Mouse (Mus musculus): ENCODE data around the gene Pde4d.

The Pde4d gene

GRCm38 (mm10) chr13:109752236-109752863, 1302.6 kb downstream of the Pde4d start:
- no peak for DNase-seq (ENCODE audit: low spot score in 2 of 2)

DNA sequence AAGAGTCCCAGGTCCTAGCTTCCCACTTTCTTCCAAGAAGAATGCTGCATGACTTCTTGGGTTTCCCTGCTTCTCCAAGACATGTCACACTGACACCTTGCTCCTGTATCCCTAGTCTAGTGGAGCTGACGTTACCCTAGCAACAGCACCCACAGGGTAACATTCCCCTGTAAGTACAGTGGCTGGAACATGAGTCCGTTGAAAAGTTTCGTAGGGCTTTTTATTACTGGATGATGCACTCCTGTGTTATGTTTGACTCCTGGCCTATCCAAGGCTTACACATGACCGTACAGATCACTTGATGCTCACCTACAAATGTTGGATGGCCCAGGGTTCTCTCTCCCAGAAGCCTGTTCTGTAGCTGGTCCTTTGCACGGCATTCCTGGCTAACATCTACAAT, 1307.1 kb downstream of the Pde4d start:
- DNase-seq (ENCODE audit: low spot score in 2 of 2): no peak

DNA sequence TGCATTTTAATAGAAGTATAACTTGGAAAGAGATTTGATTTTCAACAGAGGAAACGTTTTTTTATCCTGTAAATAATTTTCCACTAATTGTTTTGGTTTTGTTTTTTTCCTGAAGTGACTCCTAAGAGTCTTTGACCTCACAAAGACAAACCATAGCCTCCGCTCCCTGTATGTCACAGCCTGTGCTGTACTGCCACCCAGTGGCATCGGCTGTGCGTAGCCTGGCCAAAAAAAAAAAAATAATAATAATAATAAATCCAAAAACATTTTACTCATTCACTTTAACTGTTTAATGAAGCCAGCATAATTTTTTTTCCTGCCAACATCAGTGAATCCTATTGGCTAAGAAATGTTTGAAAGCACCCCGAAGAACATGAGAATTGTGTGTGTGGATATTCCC, 1309.5 kb downstream of the Pde4d start:
- DNase-seq (ENCODE audit: low spot score in 2 of 2): no peak

- DNase-seq (ENCODE audit: low spot score in 2 of 2): peak in 1 of 2 experiments; percentile 11
Measured at GRCm38 (mm10) chr13:109761081-109761480, 1311.3 kb downstream of the Pde4d start.

DNA sequence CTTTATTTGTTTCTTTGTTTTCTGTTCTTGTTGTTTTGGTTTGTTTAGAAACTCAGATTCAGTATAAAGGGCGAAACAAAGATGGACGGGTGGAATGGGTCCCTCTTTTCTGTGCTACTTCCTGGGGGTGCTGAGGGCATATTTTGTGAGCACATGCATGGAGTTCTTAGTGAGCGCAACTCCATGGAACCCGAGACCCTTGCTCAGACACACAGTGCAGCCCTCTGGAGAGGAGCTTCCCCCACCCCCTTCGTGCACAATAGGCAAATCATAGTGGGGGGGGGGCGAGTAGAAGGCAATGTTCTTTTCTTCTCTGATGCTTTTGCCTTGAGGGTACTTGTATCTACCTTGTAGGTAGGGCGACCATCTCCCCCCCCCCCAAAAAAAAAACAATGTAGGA, 1325.0 kb downstream of the Pde4d start:
- no peak for DNase-seq (ENCODE audit: low spot score in 2 of 2)

DNA sequence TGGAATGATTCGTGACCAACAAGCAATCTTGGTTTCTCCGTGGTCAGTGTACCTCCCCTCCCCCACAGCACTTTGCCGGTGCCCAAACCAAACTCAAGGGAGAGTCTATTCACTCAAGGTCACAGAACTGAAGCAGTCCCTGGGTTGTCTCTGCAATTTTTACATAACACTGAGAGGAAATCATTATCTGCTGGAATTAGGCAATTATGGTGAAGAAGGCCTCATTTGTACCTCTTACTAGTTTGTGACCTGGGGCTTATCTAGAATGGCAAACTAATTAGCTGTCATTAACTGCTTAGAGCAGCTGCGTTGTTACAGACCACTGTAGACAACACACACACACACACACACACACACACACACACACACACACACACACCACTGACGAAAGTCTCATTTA, 1325.4 kb downstream of the Pde4d start:
- no peak for DNase-seq (ENCODE audit: low spot score in 2 of 2)

DNA sequence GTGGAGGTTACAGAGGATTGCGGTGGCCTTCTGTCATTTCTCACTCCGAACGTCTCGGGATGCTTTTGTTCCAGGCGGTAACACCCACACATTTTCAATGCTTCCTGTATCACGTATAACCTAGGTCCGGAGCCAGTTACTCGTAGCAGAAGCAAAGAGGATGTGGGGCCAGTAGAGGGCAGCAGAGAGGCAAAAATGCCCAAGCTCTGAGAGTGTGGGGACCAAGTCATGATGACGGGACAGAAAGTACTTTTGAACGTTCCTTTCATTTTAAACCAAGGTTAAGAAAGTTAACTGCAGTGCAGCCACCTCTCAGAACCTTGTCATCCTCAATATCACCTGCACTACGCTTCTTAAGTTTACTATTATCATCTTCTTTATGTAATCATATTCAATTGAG, 1326.4 kb downstream of the Pde4d start:
- peak; percentile 78 to 93 for DNase-seq (ENCODE audit: low spot score in 2 of 2)

DNA sequence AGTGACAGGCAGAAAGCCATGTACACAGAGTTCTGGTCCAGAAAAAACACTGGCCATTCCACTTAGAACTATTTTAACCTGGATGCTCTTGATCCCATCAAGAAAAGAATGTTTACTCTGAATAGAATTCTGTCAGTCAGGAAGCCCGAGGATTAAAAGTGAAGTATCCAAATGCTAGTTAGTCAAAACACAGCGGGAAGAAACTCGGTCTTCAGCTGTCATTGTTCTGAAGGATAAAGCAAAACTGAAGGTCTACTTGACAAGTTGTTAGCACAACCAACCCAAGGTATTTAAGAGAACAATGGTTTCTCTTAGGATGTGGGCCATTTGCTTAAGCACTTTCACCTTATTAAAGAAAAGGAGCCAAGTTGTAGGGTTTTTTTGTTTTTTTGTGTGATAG, 1327.2 kb downstream of the Pde4d start:
- no peak for DNase-seq (ENCODE audit: low spot score in 2 of 2)

DNA sequence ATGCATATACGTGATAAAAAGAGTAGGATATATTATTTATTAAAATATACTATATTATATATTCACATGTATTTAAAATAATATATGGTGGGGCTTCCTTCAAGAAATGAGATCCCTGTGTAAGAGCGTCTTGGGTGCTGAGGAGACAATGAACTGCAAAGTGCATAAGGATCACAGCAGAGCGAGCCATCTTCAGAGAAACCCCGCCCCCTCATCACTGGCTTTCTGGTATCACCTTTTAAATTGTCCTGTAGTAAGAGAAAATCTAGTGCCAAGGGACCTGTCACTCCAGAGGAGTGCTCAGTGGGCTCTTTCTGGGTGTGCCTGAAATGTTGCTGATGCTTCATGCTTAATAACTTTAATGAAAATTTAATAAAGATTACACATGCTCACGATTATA, 1327.7 kb downstream of the Pde4d start:
- DNase-seq (ENCODE audit: low spot score in 2 of 2): no peak

DNA sequence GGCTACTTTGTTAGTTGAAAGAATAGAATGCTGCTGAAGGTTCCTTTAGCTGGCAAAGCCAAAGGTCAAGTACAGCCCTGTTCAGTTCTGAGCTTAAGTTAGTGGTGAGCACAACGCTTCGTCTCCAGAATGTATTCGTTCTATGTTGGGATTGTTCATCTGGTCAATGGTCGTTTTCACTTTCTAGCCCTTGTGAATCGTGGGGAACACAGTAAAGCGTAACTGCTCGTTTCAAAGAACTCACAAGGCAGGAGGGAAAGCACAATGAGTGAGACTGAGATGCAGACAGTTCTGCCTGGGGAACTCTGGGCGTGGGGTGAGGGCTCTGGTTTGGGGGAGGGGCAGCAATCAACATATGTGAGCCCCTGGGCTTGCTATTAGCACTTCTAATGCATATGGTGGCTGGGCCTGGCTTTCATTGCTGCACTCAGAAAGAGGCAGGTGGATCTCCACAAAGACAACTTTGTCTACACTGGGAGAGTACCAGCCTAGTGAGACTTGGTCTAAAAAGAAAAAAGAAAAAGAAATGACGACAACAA, 1328.6 kb downstream of the Pde4d start:
- DNase-seq (ENCODE audit: low spot score in 2 of 2): no peak

DNA sequence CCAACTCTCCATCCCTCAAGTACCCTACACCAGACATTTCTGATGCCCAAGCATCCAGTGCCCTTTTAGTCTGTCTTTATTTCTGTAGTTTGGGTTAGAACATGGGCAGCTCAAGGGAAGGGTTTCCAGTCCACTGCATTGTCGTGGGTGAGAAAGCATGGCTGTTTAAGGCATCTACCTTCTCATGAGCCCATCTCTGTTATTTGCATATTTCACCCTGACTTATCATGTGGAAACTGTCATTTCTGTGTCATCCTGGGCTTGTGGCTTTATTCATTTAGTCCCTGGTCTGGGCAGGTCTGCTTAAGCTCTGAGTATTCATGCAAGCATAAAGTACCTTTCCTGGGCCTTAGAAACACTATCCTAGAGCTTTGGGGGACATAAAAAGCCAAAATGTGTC, 1331.7 kb downstream of the Pde4d start:
- no peak for DNase-seq (ENCODE audit: low spot score in 2 of 2)

DNA sequence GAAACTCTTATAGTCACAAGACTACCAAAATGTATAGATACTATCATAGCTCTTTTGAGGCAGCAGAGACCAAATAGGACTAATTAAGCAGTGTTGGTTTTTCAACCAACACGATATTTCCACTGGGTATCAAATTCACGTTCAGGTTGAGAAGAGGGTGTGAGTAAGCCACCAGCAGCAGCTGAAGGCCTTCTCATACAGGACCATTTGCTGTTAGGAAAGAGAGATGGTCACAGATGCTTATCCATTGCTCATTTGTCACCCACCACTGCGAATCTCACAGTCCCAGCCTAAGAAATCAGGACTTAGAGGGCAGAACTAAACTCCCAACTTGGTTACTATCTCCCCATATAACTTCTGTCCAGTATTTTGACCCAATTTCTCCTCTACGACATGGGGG, 1338.9 kb downstream of the Pde4d start:
- no peak for DNase-seq (ENCODE audit: low spot score in 2 of 2)

DNA sequence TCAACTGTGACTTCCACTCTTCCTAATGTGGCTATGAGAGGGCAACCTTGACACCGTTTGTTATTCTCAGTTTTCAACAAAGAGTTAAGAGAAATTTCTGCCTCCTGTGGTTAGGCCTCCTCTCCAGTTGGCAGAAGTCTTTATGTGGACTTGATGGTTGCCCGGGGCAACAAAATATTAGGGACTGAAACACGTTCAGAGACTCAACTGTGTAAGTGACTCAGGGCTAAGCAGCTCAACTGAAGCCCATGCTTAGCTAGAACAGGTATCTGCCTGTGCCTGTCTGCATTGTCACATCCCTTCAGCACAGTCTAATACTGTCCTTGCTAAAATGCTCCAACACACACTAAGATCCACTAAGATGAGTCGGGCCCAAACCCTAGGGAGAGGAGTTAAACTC, 1339.4 kb downstream of the Pde4d start:
- DNase-seq (ENCODE audit: low spot score in 2 of 2): peak in 1 of 2 experiments; percentile 4

- no peak for DNase-seq (ENCODE audit: low spot score in 2 of 2)
Measured at GRCm38 (mm10) chr13:109790045-109790715, 1340.4 kb downstream of the Pde4d start.

DNA sequence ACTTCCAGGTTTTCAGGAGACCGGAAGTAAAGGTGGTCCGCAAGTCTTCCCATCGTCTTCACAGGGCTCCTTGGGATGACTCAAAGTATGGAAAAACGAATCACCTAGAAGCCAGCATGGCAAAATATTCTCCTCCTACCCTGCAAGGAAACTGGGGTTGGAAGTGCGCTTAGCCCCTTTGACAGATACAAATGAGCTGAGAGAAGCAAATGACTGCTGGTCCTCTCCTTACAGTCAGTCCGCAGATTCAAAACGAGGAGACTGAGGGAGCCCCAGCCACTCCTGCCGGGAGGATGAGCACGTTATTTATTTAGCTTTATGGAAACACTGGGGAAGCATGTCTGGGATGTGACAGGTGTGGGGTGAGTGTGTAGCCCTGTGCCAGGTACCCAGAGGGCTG, 1344.2 kb downstream of the Pde4d start:
- no peak for DNase-seq (ENCODE audit: low spot score in 2 of 2)

- DNase-seq (ENCODE audit: low spot score in 2 of 2): no peak
Measured at GRCm38 (mm10) chr13:109798651-109799050, 1348.9 kb downstream of the Pde4d start.

DNA sequence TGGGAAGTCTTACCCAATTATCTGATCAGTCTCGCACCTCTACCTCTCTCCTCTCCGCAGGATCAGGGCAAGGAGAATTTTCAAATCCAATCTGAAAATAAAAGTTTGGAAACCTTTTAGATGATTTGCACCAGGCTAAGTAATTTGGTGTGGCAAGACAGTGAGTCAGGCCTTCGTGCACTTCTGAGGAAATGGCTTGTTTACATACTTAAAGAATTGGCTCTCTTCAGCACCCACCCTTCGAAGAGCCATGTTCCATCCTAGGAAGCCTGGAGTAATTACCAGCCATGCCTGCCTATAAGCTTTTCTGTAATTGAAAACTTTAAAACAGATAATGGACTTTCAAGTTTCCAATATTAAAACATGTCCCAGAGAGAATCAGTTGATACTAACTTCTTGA, 1352.5 kb downstream of the Pde4d start:
- DNase-seq (ENCODE audit: low spot score in 2 of 2): no peak

- DNase-seq (ENCODE audit: low spot score in 2 of 2): no peak
Measured at GRCm38 (mm10) chr13:109806193-109806966, 1356.6 kb downstream of the Pde4d start.

DNA sequence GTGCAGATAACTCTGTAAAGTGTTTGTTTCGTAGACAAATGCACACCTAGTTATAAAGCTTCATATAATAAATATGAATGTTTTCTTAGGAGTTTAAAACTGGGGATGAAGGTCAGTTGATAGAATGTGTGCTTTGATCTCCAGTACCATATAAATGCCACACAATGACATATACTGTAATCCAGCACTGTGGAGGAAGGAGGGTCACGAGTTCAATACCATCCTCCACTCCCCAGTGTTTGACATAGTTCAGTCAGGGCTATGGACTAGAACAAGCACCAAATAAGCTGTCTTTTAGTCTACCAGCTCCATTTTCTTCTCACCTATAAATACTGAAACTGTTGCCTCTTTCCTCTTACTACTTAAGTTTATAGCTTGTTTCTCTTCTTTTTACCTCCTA, 1357.3 kb downstream of the Pde4d start:
- DNase-seq (ENCODE audit: low spot score in 2 of 2): no peak

DNA sequence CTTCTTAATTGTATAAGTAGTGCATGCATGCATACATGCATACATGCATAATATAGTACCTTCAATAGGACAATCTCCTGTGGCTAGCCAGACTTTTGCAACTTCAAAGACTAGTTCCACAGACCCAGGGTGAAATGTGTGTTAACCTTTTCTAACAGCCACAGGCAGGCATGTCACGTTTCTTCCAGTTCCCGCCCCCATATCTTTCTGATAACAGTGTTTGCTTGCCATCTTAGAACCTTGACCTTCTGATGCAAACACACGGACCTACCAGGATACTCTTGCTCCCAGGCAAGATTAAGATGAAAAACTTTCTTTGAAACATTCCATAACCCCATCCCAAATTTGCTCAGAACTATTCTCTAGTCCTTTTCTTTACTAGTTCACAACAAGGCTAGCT, 1357.7 kb downstream of the Pde4d start:
- DNase-seq (ENCODE audit: low spot score in 2 of 2): no peak

DNA sequence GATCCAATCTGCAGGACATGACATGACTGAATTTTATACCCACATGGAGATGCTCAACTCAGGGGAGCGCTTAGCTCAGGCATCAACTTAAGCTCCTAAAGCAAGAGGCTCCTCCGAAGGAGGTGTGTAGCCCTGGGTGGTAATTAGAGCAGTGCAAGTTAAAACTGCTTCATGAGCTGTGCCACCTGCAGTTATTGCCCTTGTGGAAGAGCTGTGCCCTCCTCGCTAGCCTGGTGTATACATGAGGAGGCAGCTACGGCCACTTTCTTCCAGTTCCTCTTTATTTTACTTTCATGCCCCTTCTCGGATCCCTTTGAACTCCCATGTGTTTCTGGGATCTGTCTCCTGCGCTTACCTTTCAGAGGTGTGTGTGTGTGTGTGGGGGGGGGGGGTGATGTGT, 1358.3 kb downstream of the Pde4d start:
- no peak for DNase-seq (ENCODE audit: low spot score in 2 of 2)

DNA sequence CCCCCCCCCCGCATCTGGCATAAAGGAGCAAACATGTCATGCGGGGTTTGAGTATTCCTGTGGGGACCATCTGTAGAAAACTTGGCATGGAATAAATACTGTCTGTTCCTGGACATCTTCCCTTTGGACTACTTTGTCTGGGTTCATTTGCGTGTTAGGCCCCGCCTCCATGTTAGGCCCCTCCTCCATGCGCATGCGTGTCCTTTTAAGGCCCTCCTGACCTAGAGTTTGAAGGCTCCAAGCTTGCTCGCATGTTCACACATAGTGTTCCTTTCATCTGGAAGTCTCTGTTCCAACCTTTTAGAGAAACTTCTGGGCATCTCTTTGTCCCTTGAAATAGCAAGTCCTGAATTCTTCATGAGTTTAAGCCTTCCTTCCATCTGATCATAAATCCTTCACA, 1359.2 kb downstream of the Pde4d start:
- DNase-seq (ENCODE audit: low spot score in 2 of 2): no peak

- DNase-seq (ENCODE audit: low spot score in 2 of 2): no peak
Measured at GRCm38 (mm10) chr13:109809646-109810045, 1359.9 kb downstream of the Pde4d start.
